Mouse (Mus musculus): ENCODE results near the gene Ints1. TPM values are rescaled to one million over a fixed set of nuclear protein-coding genes. Genes with fewer than 3 reads are reported as not detected.
A peak's percentile ranks its signal among the peaks of the same experiment; 100 is the strongest.

The Ints1 gene
- total and polyA plus RNA-seq, 3 experiments = 77.9 to 89.2 TPM; not detected in 1

DNA sequence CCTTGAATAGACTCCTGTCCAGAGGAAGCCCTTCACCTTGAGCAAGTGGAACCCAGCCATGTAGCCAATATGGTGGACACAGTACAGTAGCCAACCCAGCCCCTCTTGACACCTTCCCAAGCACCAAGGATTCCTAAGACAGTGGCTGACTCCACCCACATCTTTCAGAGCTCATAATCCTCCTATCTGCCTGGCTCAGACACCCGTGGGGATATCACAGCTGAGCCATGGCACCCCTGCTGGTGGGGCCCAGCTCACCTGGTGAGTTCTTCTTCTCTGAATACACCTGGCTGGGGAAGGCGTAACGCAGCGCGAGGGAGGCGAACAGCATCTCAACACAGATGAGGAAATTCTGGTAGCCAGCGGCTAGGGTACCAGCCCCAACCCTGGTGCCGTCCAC is 30.4 kb upstream of the Ints1 start:
- Histone ChIP-seq H3K36me3 (ENCODE audit: control insufficient read depth in 1 of 2, insufficient read depth in 2 of 2, low read length in 2 of 2) (peaks cover 0 to 20% of the 10 kb centered on the region in 2 experiments; a peak in 2 of 4 replicates), H3K9ac (ENCODE audit: control insufficient read depth, low read depth, low read length, poor library complexity, severe bottlenecking) (no peak overlapping the region), H3K4me3 (ENCODE audit: control insufficient read depth in 1 of 2, insufficient read depth in 1 of 2, low read depth in 2 of 2, low read length in 2 of 2) (no peak overlapping the region), H3K27ac (ENCODE audit: control insufficient read depth, low read depth, low read length) (no peak overlapping the region), H3K27me3 (ENCODE audit: control insufficient read depth in 1 of 2, insufficient read depth in 2 of 2, low read length in 2 of 2) (no peaks in the 10 kb centered on the region), H3K79me2 (ENCODE audit: control insufficient read depth, insufficient read depth, low read length, poor library complexity) (no peaks in the 10 kb centered on the region), H3K9me3 (replicated peaks; ENCODE audit: insufficient read depth, low read length) (no peaks in the 10 kb centered on the region), H3K4me1 (ENCODE audit: control insufficient read depth in 1 of 2, insufficient read depth in 2 of 2, low read length in 2 of 2) (peaks cover 6 to 32% of the 10 kb centered on the region in 2 experiments)
- DNase-seq (ENCODE audit: low read depth, low spot score) = no peak
- TF ChIP-seq GATA1 (IDR thresholded peaks at IDR 0.05; ENCODE audit: low read depth, low read length) = no peak
- peak in 1 of 2 experiments; percentile 49; a peak in 2 of 4 replicates for TF ChIP-seq EP300 (IDR thresholded peaks at IDR 0.05; ENCODE audit: low read depth in 1 of 2, low read length in 2 of 2)
- TF ChIP-seq BHLHE40 (IDR thresholded peaks at IDR 0.05; ENCODE audit: borderline replicate concordance, low read depth, low read length) = no peak
- no peak for TF ChIP-seq USF1 (IDR thresholded peaks at IDR 0.05; ENCODE audit: low read depth, low read length)
- TF ChIP-seq TCF12 (IDR thresholded peaks at IDR 0.05; ENCODE audit: low read depth, low read length) = peak; percentile 33; the same call in 1 of the 2 replicates
- TF ChIP-seq TAL1 (IDR thresholded peaks at IDR 0.05; ENCODE audit: low read length) = peak; percentile 31; the same call in 1 of the 2 replicates
- no peak for TF ChIP-seq CHD2 (IDR thresholded peaks at IDR 0.05; ENCODE audit: low read length)

DNA sequence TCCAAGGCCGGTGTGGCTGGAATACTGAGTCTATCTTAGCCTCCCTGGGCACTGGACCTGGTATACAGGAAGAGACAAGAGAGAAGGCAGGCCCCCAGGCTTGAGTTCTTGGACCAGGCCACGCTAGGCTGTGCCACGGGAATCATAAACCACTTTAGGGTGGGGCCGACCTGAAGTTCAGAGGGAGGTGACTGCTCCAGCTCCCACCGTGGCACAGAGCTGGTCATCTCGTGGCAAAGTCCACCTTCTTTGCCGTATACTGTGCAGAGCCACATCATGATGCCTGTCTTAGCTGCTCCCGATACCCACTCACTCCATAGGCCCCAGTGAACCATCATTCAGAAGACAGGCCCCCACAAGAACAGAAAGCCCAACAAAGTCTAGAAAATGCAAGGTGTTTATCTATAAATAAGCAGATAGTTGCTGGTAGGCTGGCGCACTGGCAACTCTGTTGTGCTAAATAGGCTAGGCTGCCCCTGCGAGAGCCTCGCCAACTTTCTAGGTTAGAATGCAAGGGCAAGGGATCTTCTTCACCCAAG is 29.2 kb upstream of the Ints1 start:
- TF ChIP-seq USF1 (IDR thresholded peaks at IDR 0.05; ENCODE audit: low read depth, low read length) (no peak), TAL1 (IDR thresholded peaks at IDR 0.05; ENCODE audit: low read length) (peak; percentile 34; the same call in 1 of the 2 replicates), ETS1 (IDR thresholded peaks at IDR 0.05; ENCODE audit: low read depth, low read length) (peak; percentile 11; the same call in 1 of the 2 replicates), EP300 (IDR thresholded peaks at IDR 0.05; ENCODE audit: low read depth in 1 of 2, low read length in 2 of 2) (peak; percentile 55 to 57; a peak in 2 of 4 replicates), ELF1 (IDR thresholded peaks at IDR 0.05; ENCODE audit: low read depth, low read length) (peak; percentile 2; the same call in 1 of the 2 replicates), NRF1 (IDR thresholded peaks at IDR 0.05; ENCODE audit: insufficient read depth, low read depth, low read length, poor library complexity, severe bottlenecking) (no peak), GATA1 (IDR thresholded peaks at IDR 0.05; ENCODE audit: low read depth, low read length) (peak; percentile 43; the same call in 1 of the 2 replicates), MEF2A (IDR thresholded peaks at IDR 0.05; ENCODE audit: extremely low read depth, insufficient replicate concordance, low read depth, low read length, poor library complexity, severe bottlenecking) (peak; percentile 15; the same call in 1 of the 2 replicates), TCF12 (IDR thresholded peaks at IDR 0.05; ENCODE audit: low read depth, low read length) (peak; percentile 30; the same call in 1 of the 2 replicates)
- Histone ChIP-seq H3K27me3 (ENCODE audit: control insufficient read depth in 1 of 2, insufficient read depth in 2 of 2, low read length in 2 of 2) (no peaks in the 10 kb centered on the region), H3K4me3 (ENCODE audit: control insufficient read depth in 1 of 2, insufficient read depth in 1 of 2, low read depth in 2 of 2, low read length in 2 of 2) (peak overlapping the region; percentile 8 to 21), H3K27ac (ENCODE audit: control insufficient read depth, low read depth, low read length) (peak overlapping the region; percentile 99), H3K9me3 (replicated peaks; ENCODE audit: insufficient read depth, low read length) (no peaks in the 10 kb centered on the region), H3K4me1 (ENCODE audit: control insufficient read depth in 1 of 2, insufficient read depth in 2 of 2, low read length in 2 of 2) (peaks cover 6 to 32% of the 10 kb centered on the region in 2 experiments), H3K36me3 (ENCODE audit: control insufficient read depth in 1 of 2, insufficient read depth in 2 of 2, low read length in 2 of 2) (peaks cover 0 to 20% of the 10 kb centered on the region in 2 experiments; a peak in 3 of 4 replicates), H3K79me2 (ENCODE audit: control insufficient read depth, insufficient read depth, low read length, poor library complexity) (no peaks in the 10 kb centered on the region), H3K9ac (ENCODE audit: control insufficient read depth, low read depth, low read length, poor library complexity, severe bottlenecking) (peak overlapping the region; percentile 66)
- DNase-seq (ENCODE audit: low read depth, low spot score) = no peak

All from MEL (cell line).